Mouse (Mus musculus) heart, postnatal 36 days (tissue): Measurements from ENCODE around the gene Gm10330. TPM values are rescaled to one million over a fixed set of nuclear protein-coding genes. Genes with fewer than 3 reads are reported as not detected.
"Not testable (repeated sequence)": the region's sequence is repeated elsewhere in the genome, so short reads cannot be mapped to it uniquely, and the experiment has no call there.

Experiments used
- DNase-seq, 2 experiments: peaks; one replicate each; pipeline ENCODE4 v3.0.0; 2021 to 2022
- intact Hi-C: fragments of 180-260 bp; cut with DNase I; formaldehyde crosslinking; loops from one replicate; pipeline ENCODE4 v1.15.1; 2025
- total RNA-seq, 2 experiments: library from RNA; stranded (reverse); gene quantifications; 2 replicates each; pipeline ENCODE4 v1.2.3; 2021

Gm10330 gene
- not detected for total RNA-seq

GRCm38 (mm10) chr12:23780165-23780564 is at the start of gene Gm10330:
Gm10330 (minus strand) TSS chr12:23780265.
- intact Hi-C loops: not testable (repeated sequence)

GRCm38 (mm10) chr12:23800776-23801175 is 20.7 kb upstream of the Gm10330 start:
- intact Hi-C loops, DNase-seq: not testable (repeated sequence)

More at GRCm38 (mm10) chr12:23780165-23780564, at the start of gene Gm10330:
- not testable (repeated sequence) for DNase-seq

- intact Hi-C loops: not testable (repeated sequence)
- DNase-seq: peak; percentile 5 to 20
Measured at GRCm38 (mm10) chr12:23800366-23800765, 20.3 kb upstream of the Gm10330 start.
